Mouse (Mus musculus): Measurements from ENCODE around the gene Eml2.
"Not testable (repeated sequence)": the region's sequence is repeated elsewhere in the genome, so short reads cannot be mapped to it uniquely, and the experiment has no call there.

Gene Eml2

GRCm38 (mm10) chr7:19175708-19176515 lies at the start of gene Eml2:
Eml2 (plus strand) TSS chr7:19176421.
- DNase-seq = peak; percentile 16

- DNase-seq = no peak
These were observed 48.5 kb upstream of the Eml2 start for GRCm38 (mm10) chr7:19127744-19128143.

- no peak for DNase-seq
These were observed 46.8 kb upstream of the Eml2 start for GRCm38 (mm10) chr7:19129396-19129795.

- DNase-seq = peak; percentile 46
These were observed 45.6 kb upstream of the Eml2 start for GRCm38 (mm10) chr7:19130657-19131056.

- peak; percentile 95 for DNase-seq
These were observed 44.8 kb upstream of the Eml2 start for GRCm38 (mm10) chr7:19131324-19131848.

- no peak for DNase-seq
These were observed 40.1 kb upstream of the Eml2 start for GRCm38 (mm10) chr7:19136168-19136567.

GRCm38 (mm10) chr7:19136673-19137334 lies 39.4 kb upstream of the Eml2 start:
- peak; percentile 41 for DNase-seq

GRCm38 (mm10) chr7:19137380-19137779 lies 38.8 kb upstream of the Eml2 start:
- DNase-seq = peak; percentile 88

- no peak for DNase-seq
These were observed 29.4 kb upstream of the Eml2 start for GRCm38 (mm10) chr7:19146793-19147192.

- no peak for DNase-seq
These were observed 28.6 kb upstream of the Eml2 start for GRCm38 (mm10) chr7:19147497-19148045.

- DNase-seq = no peak
These were observed 27.9 kb upstream of the Eml2 start for GRCm38 (mm10) chr7:19148180-19148874.

GRCm38 (mm10) chr7:19148875-19149541 lies 27.2 kb upstream of the Eml2 start, which contains the start of gene Qpctl:
Qpctl (minus strand) TSS chr7:19149291.
- DNase-seq = peak; percentile 97

GRCm38 (mm10) chr7:19149626-19150025 lies 26.6 kb upstream of the Eml2 start, which contains the start of gene Snrpd2:
Snrpd2 (plus strand) TSS chr7:19149722.
- peak; percentile 99 for DNase-seq

- DNase-seq = not testable (repeated sequence)
These were observed 25.1 kb upstream of the Eml2 start for GRCm38 (mm10) chr7:19151121-19151520.

- DNase-seq = no peak
These were observed 21.4 kb upstream of the Eml2 start for GRCm38 (mm10) chr7:19154796-19155195.

- peak; percentile 61 for DNase-seq
These were observed 20.3 kb upstream of the Eml2 start for GRCm38 (mm10) chr7:19155825-19156475.

GRCm38 (mm10) chr7:19157160-19157800 lies 18.9 kb upstream of the Eml2 start:
- peak; percentile 99 for DNase-seq

GRCm38 (mm10) chr7:19158601-19159000 lies 17.6 kb upstream of the Eml2 start:
- no peak for DNase-seq

GRCm38 (mm10) chr7:19159411-19159810 lies 16.8 kb upstream of the Eml2 start:
- DNase-seq = no peak

GRCm38 (mm10) chr7:19160115-19160514 lies 16.1 kb upstream of the Eml2 start:
- peak; percentile 53 for DNase-seq

GRCm38 (mm10) chr7:19162928-19163327 lies 13.3 kb upstream of the Eml2 start:
- no peak for DNase-seq

All from thymus, postnatal 4 days (tissue).